Mouse (Mus musculus): Measurements from ENCODE around the gene Osbp2.

Gene Osbp2

GRCm38 (mm10) chr11:3862661-3863453, 846 bp downstream of the Osbp2 start:
- in situ Hi-C loops (cut with MboI, MseI): no loop called here

- in situ Hi-C loops (cut with MboI, MseI): no loop called here
Measured at GRCm38 (mm10) chr11:3860361-3860760, 3.3 kb downstream of the Osbp2 start.

GRCm38 (mm10) chr11:3859778-3860177, 3.9 kb downstream of the Osbp2 start:
- in situ Hi-C loops (cut with MboI, MseI): no loop called here

- in situ Hi-C loops (cut with MboI, MseI): no loop called here
Measured at GRCm38 (mm10) chr11:3857902-3858301, 5.8 kb downstream of the Osbp2 start.

GRCm38 (mm10) chr11:3855846-3856245, 7.9 kb downstream of the Osbp2 start:
- in situ Hi-C loops (cut with MboI, MseI): no loop called here

- in situ Hi-C loops (cut with MboI, MseI): no loop called here
Measured at GRCm38 (mm10) chr11:3854156-3854555, 9.5 kb downstream of the Osbp2 start.

GRCm38 (mm10) chr11:3853481-3854034, 10.1 kb downstream of the Osbp2 start:
- in situ Hi-C loops (cut with MboI, MseI): no loop called here

- in situ Hi-C loops (cut with MboI, MseI): no loop called here
Measured at GRCm38 (mm10) chr11:3853031-3853430, 10.7 kb downstream of the Osbp2 start.

GRCm38 (mm10) chr11:3851872-3852271, 11.8 kb downstream of the Osbp2 start:
- in situ Hi-C loops (cut with MboI, MseI): no loop called here

- in situ Hi-C loops (cut with MboI, MseI): no loop called here
Measured at GRCm38 (mm10) chr11:3850746-3851277, 12.9 kb downstream of the Osbp2 start.

- in situ Hi-C loops (cut with MboI, MseI): no loop called here
Measured at GRCm38 (mm10) chr11:3850315-3850614, 13.4 kb downstream of the Osbp2 start.

- in situ Hi-C loops (cut with MboI, MseI): no loop called here
Measured at GRCm38 (mm10) chr11:3849469-3850314, 14.0 kb downstream of the Osbp2 start.

- in situ Hi-C loops (cut with MboI, MseI): no loop called here
Measured at GRCm38 (mm10) chr11:3846351-3846750, 17.4 kb downstream of the Osbp2 start.

GRCm38 (mm10) chr11:3843943-3844734, 19.6 kb downstream of the Osbp2 start:
- in situ Hi-C loops (cut with MboI, MseI): no loop called here

GRCm38 (mm10) chr11:3835271-3835670, 28.4 kb downstream of the Osbp2 start:
- in situ Hi-C loops (cut with MboI, MseI): no loop called here

GRCm38 (mm10) chr11:3834421-3835098, 29.1 kb downstream of the Osbp2 start:
- in situ Hi-C loops (cut with MboI, MseI): no loop called here

GRCm38 (mm10) chr11:3833544-3834420, 29.9 kb downstream of the Osbp2 start:
- in situ Hi-C loops (cut with MboI, MseI): no loop called here

- in situ Hi-C loops (cut with MboI, MseI): no loop called here
Measured at GRCm38 (mm10) chr11:3832193-3832901, 31.4 kb downstream of the Osbp2 start.

- in situ Hi-C loops (cut with MboI, MseI): no loop called here
Measured at GRCm38 (mm10) chr11:3829736-3830135, 34.0 kb downstream of the Osbp2 start.

Data from T-helper 1 cell (primary cell).